Mouse (Mus musculus) CH12.LX (cell line): ENCODE results near the gene Milr1.

Experiments
- CHD2 ChIP-seq: IDR thresholded peaks from 2 replicates; pipeline ENCODE4 v1.6.1; 2011; ENCODE audit warnings: low read length, improper control_type of control experiment
- CTCF ChIP-seq, 2 experiments: IDR thresholded peaks in 1 of 2; conservative IDR thresholded peaks in 1 of 2; 2 replicates each; pipeline ENCODE4 v1.5.1; 2011 to 2012; ENCODE audit warnings: low read depth in 2 of 2, low read length in 2 of 2, improper control_type of control experiment in 1 of 2, inconsistent platforms in 1 of 2, mild to moderate bottlenecking in 1 of 2, moderate library complexity in 1 of 2
- EP300 ChIP-seq: IDR thresholded peaks from 2 replicates; pipeline ENCODE4 v1.6.1; 2011; ENCODE audit warnings: low read length, improper control_type of control experiment
- ETS1 ChIP-seq: conservative IDR thresholded peaks from 2 replicates; pipeline ENCODE4 v1.6.1; 2012; ENCODE audit warnings: low read depth, mild to moderate bottlenecking, inconsistent platforms, low read length, improper control_type of control experiment, moderate library complexity
- HCFC1 ChIP-seq: IDR thresholded peaks from 2 replicates; pipeline ENCODE4 v1.6.1; 2012; ENCODE audit warnings: low read depth, mild to moderate bottlenecking, inconsistent platforms, low read length, improper control_type of control experiment
- IRF4 ChIP-seq: IDR thresholded peaks from 2 replicates; pipeline ENCODE4 v1.6.1; 2014; ENCODE audit warnings: low read depth, mild to moderate bottlenecking, inconsistent platforms, low read length, improper control_type of control experiment
- MAX ChIP-seq: IDR thresholded peaks from 2 replicates; pipeline ENCODE4 v1.6.1; 2011; ENCODE audit warnings: low read length, improper control_type of control experiment
- POLR2A ChIP-seq: IDR thresholded peaks from 2 replicates; pipeline ENCODE4 v1.6.1; 2011; ENCODE audit warnings: low read depth, mild to moderate bottlenecking, improper control_type of control experiment, low read length
- POLR2AphosphoS2 ChIP-seq: IDR thresholded peaks from 2 replicates; pipeline ENCODE4 v1.6.1; 2011; ENCODE audit warnings: low read depth, low read length, improper control_type of control experiment
- RAD21 ChIP-seq: IDR thresholded peaks from 2 replicates; pipeline ENCODE4 v1.6.1; 2011; ENCODE audit warnings: low read depth, mild to moderate bottlenecking, low read length, improper control_type of control experiment, moderate library complexity
- TBP ChIP-seq: conservative IDR thresholded peaks from 2 replicates; pipeline ENCODE4 v1.6.1; 2011; ENCODE audit warnings: low read depth, low read length, improper control_type of control experiment

GRCm38 (mm10) chr11:106704399-106705111 lies 46.5 kb upstream of the Milr1 start:
- TF ChIP-seq CTCF (conservative IDR thresholded peaks at IDR 0.05 in 1 of 2, IDR thresholded peaks at IDR 0.05 in 1 of 2; ENCODE audit: low read depth in 2 of 2, low read length in 2 of 2) (no peak), HCFC1 (no peak), EP300 (no peak), ETS1 (no peak), IRF4 (no peak), CHD2 (no peak), MAX (no peak), RAD21 (no peak), POLR2A (no peak), TBP (no peak), POLR2AphosphoS2 (no peak)
